Mouse (Mus musculus): ENCODE data around the gene Rsph1. TPM values are rescaled to one million over a fixed set of nuclear protein-coding genes. Genes with fewer than 3 reads are reported as not detected.

Rsph1 gene
- polyA plus RNA-seq, 1 experiment from 2014 or later, result 2.2 TPM

GRCm38 (mm10) chr17:31287216-31287615 is 10.0 kb upstream of the Rsph1 start:
- no peaks in the 10 kb centered on the region for H3K36me3 ChIP-seq
- H3K9me3 ChIP-seq (replicated peaks), result no peaks in the 10 kb centered on the region
- H3K4me3 ChIP-seq, result no peak overlapping the region
- 78% methylated on average over 3 of the region's 3 CpGs for WGBS
- no peak overlapping the region for H3K4me2 ChIP-seq
- no peak overlapping the region for H3K9ac ChIP-seq
- no peak for ATAC-seq (replicated peaks; ENCODE audit: insufficient number of reproducible peaks, insufficient read depth, low FRiP score, low read depth)
- no peak overlapping the region for H3K27ac ChIP-seq
- no peaks in the 10 kb centered on the region for H3K27me3 ChIP-seq
- H3K4me1 ChIP-seq (replicated peaks), result no peaks in the 10 kb centered on the region

- ATAC-seq (replicated peaks; ENCODE audit: insufficient number of reproducible peaks, insufficient read depth, low FRiP score, low read depth), result no peak
- no peak within 1 kb of the TSS for H3K9ac ChIP-seq
Measured at GRCm38 (mm10) chr17:31286492-31286891, 9.3 kb upstream of the Rsph1 start, which contains the start of gene Slc37a1. Gene Slc37a1 (plus strand): TSS chr17:31286792.

GRCm38 (mm10) chr17:31285867-31286266 is 8.7 kb upstream of the Rsph1 start:
- Histone ChIP-seq H3K4me3 (no peak overlapping the region), H3K36me3 (no peaks in the 10 kb centered on the region), H3K4me1 (replicated peaks) (no peaks in the 10 kb centered on the region), H3K27ac (no peak overlapping the region), H3K4me2 (no peak overlapping the region), H3K9me3 (replicated peaks) (no peaks in the 10 kb centered on the region), H3K9ac (no peak overlapping the region), H3K27me3 (no peaks in the 10 kb centered on the region)
- 71% methylated on average over 2 of the region's 2 CpGs for WGBS
- ATAC-seq (replicated peaks; ENCODE audit: insufficient number of reproducible peaks, insufficient read depth, low FRiP score, low read depth), result no peak

More at GRCm38 (mm10) chr17:31286492-31286891, 9.3 kb upstream of the Rsph1 start, which contains the start of gene Slc37a1:
- no peak within 1 kb of the TSS for H3K27ac ChIP-seq
- WGBS, result 96% methylated on average over 1 of the region's 1 CpGs
- no peaks in the 10 kb centered on the region for H3K36me3 ChIP-seq
- H3K9me3 ChIP-seq (replicated peaks), result no peaks in the 10 kb centered on the region
- no peaks in the 10 kb centered on the region for H3K27me3 ChIP-seq
- H3K4me2 ChIP-seq, result no peak within 1 kb of the TSS
- no peaks in the 10 kb centered on the region for H3K4me1 ChIP-seq (replicated peaks)
- no peak within 1 kb of the TSS for H3K4me3 ChIP-seq

- Histone ChIP-seq H3K4me2 (no peak overlapping the region), H3K27ac (no peak overlapping the region), H3K36me3 (no peaks in the 10 kb centered on the region), H3K9ac (no peak overlapping the region), H3K4me1 (replicated peaks) (no peaks in the 10 kb centered on the region), H3K4me3 (no peak overlapping the region), H3K27me3 (no peaks in the 10 kb centered on the region), H3K9me3 (replicated peaks) (no peaks in the 10 kb centered on the region)
- 37% methylated on average over 7 of the region's 7 CpGs for WGBS
- ATAC-seq (replicated peaks; ENCODE audit: insufficient number of reproducible peaks, insufficient read depth, low FRiP score, low read depth), result no peak
Measured at GRCm38 (mm10) chr17:31282687-31283053, 5.5 kb upstream of the Rsph1 start.

GRCm38 (mm10) chr17:31281830-31282686 is 4.9 kb upstream of the Rsph1 start:
- H3K4me3 ChIP-seq, result no peak overlapping the region
- WGBS, result 46% methylated on average over 19 of the region's 19 CpGs
- H3K27ac ChIP-seq, result no peak overlapping the region
- H3K9me3 ChIP-seq (replicated peaks), result no peaks in the 10 kb centered on the region
- H3K4me1 ChIP-seq (replicated peaks), result 0 out of 2 replicates have a peak, but pooled peaks cover 3% of the 10 kb centered on the region
- no peak for ATAC-seq (replicated peaks; ENCODE audit: insufficient number of reproducible peaks, insufficient read depth, low FRiP score, low read depth)
- H3K36me3 ChIP-seq, result no peaks in the 10 kb centered on the region
- H3K9ac ChIP-seq, result no peak overlapping the region
- H3K27me3 ChIP-seq, result no peaks in the 10 kb centered on the region
- H3K4me2 ChIP-seq, result no peak overlapping the region

- Histone ChIP-seq H3K9ac (no peak overlapping the region), H3K4me2 (no peak overlapping the region), H3K27me3 (no peaks in the 10 kb centered on the region), H3K36me3 (no peaks in the 10 kb centered on the region), H3K4me3 (no peak overlapping the region), H3K9me3 (replicated peaks) (no peaks in the 10 kb centered on the region), H3K27ac (no peak overlapping the region), H3K4me1 (replicated peaks) (peaks cover 10% of the 10 kb centered on the region)
- WGBS, result 59% methylated on average over 6 of the region's 6 CpGs
- no peak for ATAC-seq (replicated peaks; ENCODE audit: insufficient number of reproducible peaks, insufficient read depth, low FRiP score, low read depth)
Measured at GRCm38 (mm10) chr17:31280269-31280668, 3.1 kb upstream of the Rsph1 start.

- Histone ChIP-seq H3K27ac (no peak overlapping the region), H3K4me2 (no peak overlapping the region), H3K4me3 (no peak overlapping the region), H3K27me3 (no peaks in the 10 kb centered on the region), H3K36me3 (no peaks in the 10 kb centered on the region), H3K9ac (no peak overlapping the region), H3K4me1 (replicated peaks) (peaks cover 10% of the 10 kb centered on the region), H3K9me3 (replicated peaks) (no peaks in the 10 kb centered on the region)
- 56% methylated on average over 9 of the region's 9 CpGs for WGBS
- ATAC-seq (replicated peaks; ENCODE audit: insufficient number of reproducible peaks, insufficient read depth, low FRiP score, low read depth), result no peak
Measured at GRCm38 (mm10) chr17:31279541-31279940, 2.4 kb upstream of the Rsph1 start.

- H3K4me2 ChIP-seq, result no peak overlapping the region
- H3K9ac ChIP-seq, result no peak overlapping the region
- H3K9me3 ChIP-seq (replicated peaks), result no peaks in the 10 kb centered on the region
- no peak overlapping the region for H3K4me3 ChIP-seq
- WGBS, result 76% methylated on average over 4 of the region's 4 CpGs
- no peak for ATAC-seq (replicated peaks; ENCODE audit: insufficient number of reproducible peaks, insufficient read depth, low FRiP score, low read depth)
- peaks cover 10% of the 10 kb centered on the region for H3K4me1 ChIP-seq (replicated peaks)
- no peaks in the 10 kb centered on the region for H3K36me3 ChIP-seq
- H3K27me3 ChIP-seq, result no peaks in the 10 kb centered on the region
- no peak overlapping the region for H3K27ac ChIP-seq
Measured at GRCm38 (mm10) chr17:31277931-31278330, 748 bp upstream of the Rsph1 start.

GRCm38 (mm10) chr17:31276207-31276921 is 819 bp downstream of the Rsph1 start:
- ATAC-seq (replicated peaks; ENCODE audit: insufficient number of reproducible peaks, insufficient read depth, low FRiP score, low read depth), result no peak
- Histone ChIP-seq H3K27ac (no peak overlapping the region), H3K4me2 (peak overlapping the region; percentile 85), H3K4me3 (peak overlapping the region; percentile 56), H3K4me1 (replicated peaks) (peaks cover 10% of the 10 kb centered on the region), H3K9ac (peak overlapping the region; percentile 36; the same call in 1 of the 2 replicates), H3K27me3 (no peaks in the 10 kb centered on the region), H3K36me3 (no peaks in the 10 kb centered on the region), H3K9me3 (replicated peaks) (no peaks in the 10 kb centered on the region)
- 29% methylated on average over 9 of the region's 9 CpGs for WGBS

GRCm38 (mm10) chr17:31275181-31275580 is 2.0 kb downstream of the Rsph1 start:
- 61% methylated on average over 6 of the region's 6 CpGs for WGBS
- no peak for ATAC-seq (replicated peaks; ENCODE audit: insufficient number of reproducible peaks, insufficient read depth, low FRiP score, low read depth)
- Histone ChIP-seq H3K9me3 (replicated peaks) (no peaks in the 10 kb centered on the region), H3K4me3 (no peak overlapping the region), H3K36me3 (no peaks in the 10 kb centered on the region), H3K4me2 (no peak overlapping the region), H3K4me1 (replicated peaks) (peaks cover 10% of the 10 kb centered on the region), H3K27ac (no peak overlapping the region), H3K9ac (no peak overlapping the region), H3K27me3 (no peaks in the 10 kb centered on the region)

GRCm38 (mm10) chr17:31273631-31274030 is 3.6 kb downstream of the Rsph1 start:
- Histone ChIP-seq H3K9ac (no peak overlapping the region), H3K27ac (no peak overlapping the region), H3K4me2 (no peak overlapping the region), H3K9me3 (replicated peaks) (no peaks in the 10 kb centered on the region), H3K27me3 (no peaks in the 10 kb centered on the region), H3K36me3 (no peaks in the 10 kb centered on the region), H3K4me1 (replicated peaks) (peaks cover 10% of the 10 kb centered on the region), H3K4me3 (no peak overlapping the region)
- no peak for ATAC-seq (replicated peaks; ENCODE audit: insufficient number of reproducible peaks, insufficient read depth, low FRiP score, low read depth)
- WGBS, result 83% methylated on average over 8 of the region's 8 CpGs

Measured in heart, embryonic 15.5 days (tissue).